Mouse (Mus musculus): Measurements from ENCODE around the gene Sox12. TPM values are rescaled to one million over a fixed set of nuclear protein-coding genes. Genes with fewer than 3 reads are reported as not detected.
A peak's percentile ranks its signal among the peaks of the same experiment; 100 is the strongest.

Gene Sox12
- polyA plus RNA-seq (2012; rRNA removed) (4.4 TPM in 2 replicates), polyA plus RNA-seq (2014; fragmentation: Nextera tagmentation; extraction: Ambion mirVana) (1.4 and 1.9 TPM in 2 replicates)

DNA sequence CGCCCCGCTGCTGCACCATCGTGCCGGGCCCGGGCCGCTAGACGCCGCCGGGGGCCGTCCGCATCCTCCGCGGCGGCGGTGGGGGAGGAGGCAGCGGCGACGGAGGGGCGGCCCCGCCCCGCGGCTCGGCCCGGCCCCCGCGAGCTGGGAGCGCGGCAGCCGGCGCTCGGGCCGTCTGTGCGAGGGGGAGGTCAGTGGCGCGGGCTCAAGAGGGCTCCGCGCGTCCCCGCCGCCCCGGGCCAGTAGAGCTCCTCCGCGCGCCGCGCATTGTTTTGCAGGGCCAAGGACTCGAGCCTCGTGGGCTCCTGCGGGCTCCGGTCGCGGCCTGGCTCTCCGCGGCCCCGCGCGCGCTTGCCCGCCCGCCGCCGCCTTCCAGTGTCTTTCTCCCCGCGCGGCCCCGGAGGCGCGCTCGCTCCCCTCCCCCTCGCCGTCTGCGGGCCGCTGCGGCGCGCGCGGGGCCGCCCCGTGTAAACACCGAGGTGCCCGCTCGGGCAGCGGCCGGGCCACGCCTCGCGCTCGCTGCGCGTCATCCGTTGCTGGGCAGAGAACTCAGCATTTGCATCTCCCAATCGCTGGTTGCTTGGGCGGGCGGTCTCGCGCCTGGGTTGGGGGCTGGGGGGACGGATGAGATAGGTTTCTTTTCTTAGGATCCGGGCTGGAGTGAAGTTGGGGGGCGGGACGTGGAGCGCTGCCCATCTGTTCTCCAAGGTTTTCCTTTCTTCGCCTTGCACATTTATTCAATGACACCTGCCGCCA lies at the start of gene Sox12:
Gene Sox12 (minus strand): TSS at position 384 of the 756 bp plus-strand sequence.
- H3K36me3 ChIP-seq (replicated peaks; ENCODE audit: control insufficient read depth, insufficient read depth, low read depth): no peaks in the 10 kb centered on the region
- H3K4me1 ChIP-seq (replicated peaks; ENCODE audit: control insufficient read depth in 2 of 2, insufficient read depth in 2 of 2, low read length in 1 of 2): peaks cover 18 to 31% of the 10 kb centered on the region in 2 experiments
- no peaks in the 10 kb centered on the region for H3K27me3 ChIP-seq (ENCODE audit: control insufficient read depth, insufficient read depth, low read length)
- peak within 1 kb of the TSS; percentile 83 for H3K9ac ChIP-seq (replicated peaks)
- H3K4me2 ChIP-seq (ENCODE audit: low read depth): peak within 1 kb of the TSS; percentile 91
- peak within 1 kb of the TSS; percentile 74 to 76 for H3K4me3 ChIP-seq (ENCODE audit: insufficient read depth in 1 of 2, low read depth in 2 of 2, low read length in 2 of 2)
- H3K27ac ChIP-seq: peak within 1 kb of the TSS; percentile 78
- TF ChIP-seq CTCF (IDR thresholded peaks at IDR 0.05; ENCODE audit: low read depth) (no peak), EP300 (IDR thresholded peaks at IDR 0.05; ENCODE audit: low read depth) (no peak)
- peak; percentile 67 for ATAC-seq (ENCODE audit: insufficient read depth)
- DNase-seq (ENCODE audit: low read depth in 3 of 3, low spot score in 3 of 3): peak; percentile 77 to 80 (median 79)
- under 1% methylated on average over 91 of the region's 104 CpGs for WGBS (ENCODE audit: insufficient replicate concordance)
- no peaks in the 10 kb centered on the region for H3K9me3 ChIP-seq (ENCODE audit: control insufficient read depth, low read length)

- no peaks in the 10 kb centered on the region for H3K36me3 ChIP-seq (replicated peaks; ENCODE audit: control insufficient read depth, insufficient read depth, low read depth)
- no peak for DNase-seq (ENCODE audit: low read depth in 3 of 3, low spot score in 3 of 3)
- WGBS (ENCODE audit: insufficient replicate concordance): 56% methylated on average over 5 of the region's 5 CpGs
These were observed 49.6 kb upstream of the Sox12 start for GRCm38 (mm10) chr2:152447461-152447860.

DNA sequence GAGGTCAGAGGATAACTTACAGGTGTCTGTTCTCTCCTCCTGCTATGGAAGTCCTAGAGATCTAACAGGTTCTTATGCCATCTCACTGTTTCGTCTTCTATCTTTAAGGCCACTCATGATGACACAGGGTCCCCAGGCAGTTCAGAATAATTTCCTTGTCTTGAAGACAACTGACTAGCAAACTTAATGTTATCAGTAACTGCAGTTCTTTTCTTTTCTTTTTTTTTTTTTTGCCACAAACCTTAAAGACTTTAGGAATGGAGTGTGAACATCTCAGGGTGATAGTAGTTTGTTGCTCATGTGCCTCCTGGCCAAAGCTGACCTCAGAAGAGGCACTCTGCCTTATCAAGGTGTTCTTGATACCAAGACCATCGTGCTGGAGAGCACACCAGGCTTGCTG lies 48.8 kb upstream of the Sox12 start:
- DNase-seq (ENCODE audit: low read depth in 3 of 3, low spot score in 3 of 3) (no peak), ATAC-seq (ENCODE audit: insufficient read depth) (no peak; the same call in 1 of the 2 replicates)
- H3K27me3 ChIP-seq (ENCODE audit: control insufficient read depth, insufficient read depth, low read length): no peaks in the 10 kb centered on the region
- TF ChIP-seq EP300 (IDR thresholded peaks at IDR 0.05; ENCODE audit: low read depth) (no peak), CTCF (IDR thresholded peaks at IDR 0.05; ENCODE audit: low read depth) (no peak)
- no peak overlapping the region for H3K4me2 ChIP-seq (ENCODE audit: low read depth)
- WGBS (ENCODE audit: insufficient replicate concordance): 11% methylated on average over 2 of the region's 2 CpGs
- H3K27ac ChIP-seq: no peak overlapping the region
- no peak overlapping the region for H3K9ac ChIP-seq (replicated peaks)
- H3K4me1 ChIP-seq (replicated peaks; ENCODE audit: control insufficient read depth in 2 of 2, insufficient read depth in 2 of 2, low read length in 1 of 2): 0 out of 4 replicates have a peak, but pooled peaks cover 0 to 2% of the 10 kb centered on the region in 2 experiments
- H3K36me3 ChIP-seq (replicated peaks; ENCODE audit: control insufficient read depth, insufficient read depth, low read depth): no peaks in the 10 kb centered on the region
- no peaks in the 10 kb centered on the region for H3K9me3 ChIP-seq (ENCODE audit: control insufficient read depth, low read length)
- no peak overlapping the region for H3K4me3 ChIP-seq (ENCODE audit: insufficient read depth in 1 of 2, low read depth in 2 of 2, low read length in 2 of 2)

More at GRCm38 (mm10) chr2:152447461-152447860, 49.6 kb upstream of the Sox12 start:
- H3K27ac ChIP-seq: no peak overlapping the region
- H3K4me3 ChIP-seq (ENCODE audit: insufficient read depth in 1 of 2, low read depth in 2 of 2, low read length in 2 of 2): no peak overlapping the region
- no peaks in the 10 kb centered on the region for H3K27me3 ChIP-seq (ENCODE audit: control insufficient read depth, insufficient read depth, low read length)
- no peak overlapping the region for H3K4me2 ChIP-seq (ENCODE audit: low read depth)
- no peaks in the 10 kb centered on the region for H3K9me3 ChIP-seq (ENCODE audit: control insufficient read depth, low read length)
- H3K4me1 ChIP-seq (replicated peaks; ENCODE audit: control insufficient read depth in 2 of 2, insufficient read depth in 2 of 2, low read length in 1 of 2): 0 out of 4 replicates have a peak, but pooled peaks cover 0 to 2% of the 10 kb centered on the region in 2 experiments
- no peak for TF ChIP-seq CTCF (IDR thresholded peaks at IDR 0.05; ENCODE audit: low read depth)
- TF ChIP-seq EP300 (IDR thresholded peaks at IDR 0.05; ENCODE audit: low read depth): no peak
- ATAC-seq (ENCODE audit: insufficient read depth): no peak
- no peak overlapping the region for H3K9ac ChIP-seq (replicated peaks)

- 0 out of 4 replicates have a peak, but pooled peaks cover 0 to 2% of the 10 kb centered on the region in 2 experiments for H3K4me1 ChIP-seq (replicated peaks; ENCODE audit: control insufficient read depth in 2 of 2, insufficient read depth in 2 of 2, low read length in 1 of 2)
- no peak for ATAC-seq (ENCODE audit: insufficient read depth)
- no peak overlapping the region for H3K4me2 ChIP-seq (ENCODE audit: low read depth)
- 69% methylated on average over 8 of the region's 8 CpGs for WGBS (ENCODE audit: insufficient replicate concordance)
- no peaks in the 10 kb centered on the region for H3K9me3 ChIP-seq (ENCODE audit: control insufficient read depth, low read length)
- DNase-seq (ENCODE audit: low read depth in 3 of 3, low spot score in 3 of 3): no peak
- no peak overlapping the region for H3K4me3 ChIP-seq (ENCODE audit: insufficient read depth in 1 of 2, low read depth in 2 of 2, low read length in 2 of 2)
- no peaks in the 10 kb centered on the region for H3K36me3 ChIP-seq (replicated peaks; ENCODE audit: control insufficient read depth, insufficient read depth, low read depth)
- H3K27me3 ChIP-seq (ENCODE audit: control insufficient read depth, insufficient read depth, low read length): no peaks in the 10 kb centered on the region
- H3K27ac ChIP-seq: no peak overlapping the region
- no peak for TF ChIP-seq CTCF (IDR thresholded peaks at IDR 0.05; ENCODE audit: low read depth)
- TF ChIP-seq EP300 (IDR thresholded peaks at IDR 0.05; ENCODE audit: low read depth): no peak
- H3K9ac ChIP-seq (replicated peaks): no peak overlapping the region
These were observed 45.4 kb upstream of the Sox12 start for GRCm38 (mm10) chr2:152443281-152443680.

DNA sequence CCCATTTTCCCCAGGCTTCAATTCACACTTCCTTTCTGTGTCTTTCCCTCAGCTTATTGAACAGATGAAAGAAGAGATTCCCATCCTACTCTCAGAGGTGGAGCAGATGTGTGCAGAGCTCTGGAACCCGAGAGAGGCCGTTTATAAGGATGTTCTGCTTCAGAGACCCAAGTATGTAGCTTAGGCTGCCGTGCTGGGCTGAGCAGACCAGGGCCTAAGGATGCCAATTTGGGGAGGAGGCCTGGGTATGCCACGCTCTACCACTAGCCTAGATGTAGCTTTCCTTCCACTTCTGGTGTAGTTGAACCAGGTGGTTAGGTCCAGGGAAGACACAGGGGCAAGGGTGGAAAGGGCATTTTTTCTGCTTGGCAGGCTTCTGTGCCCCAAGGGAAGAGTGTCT lies 44.5 kb upstream of the Sox12 start:
- H3K4me2 ChIP-seq (ENCODE audit: low read depth): no peak overlapping the region
- peaks cover 2 to 3% of the 10 kb centered on the region in 2 experiments; a peak in 3 of 4 replicates for H3K4me1 ChIP-seq (replicated peaks; ENCODE audit: control insufficient read depth in 2 of 2, insufficient read depth in 2 of 2, low read length in 1 of 2)
- no peak overlapping the region for H3K9ac ChIP-seq (replicated peaks)
- H3K4me3 ChIP-seq (ENCODE audit: insufficient read depth in 1 of 2, low read depth in 2 of 2, low read length in 2 of 2): no peak overlapping the region
- ATAC-seq (ENCODE audit: insufficient read depth) (no peak), DNase-seq (ENCODE audit: low read depth in 3 of 3, low spot score in 3 of 3) (no peak)
- H3K36me3 ChIP-seq (replicated peaks; ENCODE audit: control insufficient read depth, insufficient read depth, low read depth): no peaks in the 10 kb centered on the region
- H3K27ac ChIP-seq: no peak overlapping the region
- WGBS (ENCODE audit: insufficient replicate concordance): 52% methylated on average over 4 of the region's 4 CpGs
- no peak for TF ChIP-seq CTCF (IDR thresholded peaks at IDR 0.05; ENCODE audit: low read depth)
- TF ChIP-seq EP300 (IDR thresholded peaks at IDR 0.05; ENCODE audit: low read depth): no peak
- no peaks in the 10 kb centered on the region for H3K9me3 ChIP-seq (ENCODE audit: control insufficient read depth, low read length)
- no peaks in the 10 kb centered on the region for H3K27me3 ChIP-seq (ENCODE audit: control insufficient read depth, insufficient read depth, low read length)

All from liver, embryonic 14.5 days (tissue).